Mouse (Mus musculus): ENCODE data around the gene Sult1d1.

DNA sequence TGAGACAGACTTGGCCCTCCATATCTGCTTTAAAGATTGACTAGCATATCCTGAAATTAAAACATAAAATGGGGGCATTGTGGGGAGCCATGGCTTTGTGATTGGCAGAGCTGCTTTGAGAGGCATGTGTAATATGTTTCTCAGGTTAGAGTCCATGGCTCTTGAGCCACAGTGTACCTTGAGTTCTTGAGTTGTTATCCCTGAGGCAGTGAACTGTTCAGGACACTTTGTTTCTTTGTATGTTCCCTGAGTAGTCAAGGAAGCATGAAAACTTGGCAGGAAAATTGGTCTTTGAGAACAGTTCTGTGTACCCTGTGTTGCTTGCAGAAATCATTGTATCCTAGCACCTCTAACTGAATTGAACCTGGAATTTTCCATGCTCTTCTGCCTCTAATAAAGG is 5.9 kb downstream of the Sult1d1 start:
- TF ChIP-seq CTCF (IDR thresholded peaks at IDR 0.05; ENCODE audit: low read depth, low read length), result no peak
- no peak for TF ChIP-seq POLR2A (IDR thresholded peaks at IDR 0.05; ENCODE audit: extremely low read depth, insufficient read depth, low read length)
